Mouse (Mus musculus): ENCODE results near the gene Lrrc47. TPM values are rescaled to one million over a fixed set of nuclear protein-coding genes. Genes with fewer than 3 reads are reported as not detected.

The Lrrc47 gene
- polyA plus RNA-seq (2012; ENCODE audit: insufficient read depth, insufficient read length, missing spikeins), result 20.1 and 24.0 TPM in 2 replicates

DNA sequence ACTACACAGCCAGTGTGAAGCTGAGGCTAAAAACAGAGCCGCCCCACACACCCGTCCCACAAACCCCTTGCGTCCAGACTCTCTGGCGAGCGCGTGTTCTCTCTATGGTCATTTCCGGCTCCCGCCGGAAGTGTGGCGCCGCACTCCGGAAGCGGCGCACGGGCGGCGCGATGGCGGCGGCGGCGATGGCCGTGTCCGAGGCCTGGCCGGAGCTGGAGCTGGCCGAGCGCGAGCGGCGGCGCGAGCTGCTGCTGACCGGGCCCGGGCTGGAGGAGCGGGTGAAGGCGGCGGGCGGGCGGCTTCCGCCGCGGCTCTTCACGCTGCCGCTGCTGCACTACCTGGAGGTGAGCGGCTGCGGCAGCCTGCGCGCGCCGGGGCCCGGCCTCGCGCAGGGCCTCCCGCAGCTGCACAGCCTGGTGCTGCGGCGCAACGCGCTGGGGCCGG, at the start of gene Lrrc47:
TSS of gene Lrrc47 (plus strand) at position 86 of the 444 bp plus-strand sequence.
- H3K4me3 ChIP-seq (ENCODE audit: insufficient read depth, low read depth, low read length), result peak within 1 kb of the TSS; percentile 73
- H3K4me1 ChIP-seq (ENCODE audit: control insufficient read depth, insufficient read depth, insufficient read length, low read length), result peaks cover 11% of the 10 kb centered on the region
- no peak within 1 kb of the TSS; the same call in 1 of the 2 replicates for H3K27ac ChIP-seq (replicated peaks; ENCODE audit: low read depth, low read length)

DNA sequence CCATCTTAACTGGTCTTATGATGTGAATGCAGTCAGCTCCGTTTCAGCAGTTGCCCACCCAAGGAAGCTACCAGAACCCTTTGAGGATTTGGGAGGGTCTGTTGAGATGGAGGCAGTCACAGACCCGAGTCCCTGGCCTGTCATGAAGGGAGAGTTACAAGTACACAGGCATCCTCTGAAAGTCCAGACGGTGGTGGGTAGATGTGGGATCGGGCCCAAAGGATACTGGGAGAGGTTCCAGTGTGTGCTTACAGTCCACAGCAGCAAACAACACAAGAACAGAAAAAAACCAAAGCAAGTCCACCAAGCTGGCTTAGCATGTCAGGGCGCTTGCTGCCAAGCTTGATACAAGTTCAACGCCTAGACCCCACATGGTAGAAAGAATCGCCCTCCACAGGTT, 48.9 kb upstream of the Lrrc47 start:
- H3K27ac ChIP-seq (replicated peaks; ENCODE audit: low read depth, low read length), result no peak overlapping the region
- H3K4me3 ChIP-seq (ENCODE audit: insufficient read depth, low read depth, low read length), result no peak overlapping the region
- H3K4me1 ChIP-seq (ENCODE audit: control insufficient read depth, insufficient read depth, insufficient read length, low read length), result no peaks in the 10 kb centered on the region; the same call in 1 of the 2 replicates

DNA sequence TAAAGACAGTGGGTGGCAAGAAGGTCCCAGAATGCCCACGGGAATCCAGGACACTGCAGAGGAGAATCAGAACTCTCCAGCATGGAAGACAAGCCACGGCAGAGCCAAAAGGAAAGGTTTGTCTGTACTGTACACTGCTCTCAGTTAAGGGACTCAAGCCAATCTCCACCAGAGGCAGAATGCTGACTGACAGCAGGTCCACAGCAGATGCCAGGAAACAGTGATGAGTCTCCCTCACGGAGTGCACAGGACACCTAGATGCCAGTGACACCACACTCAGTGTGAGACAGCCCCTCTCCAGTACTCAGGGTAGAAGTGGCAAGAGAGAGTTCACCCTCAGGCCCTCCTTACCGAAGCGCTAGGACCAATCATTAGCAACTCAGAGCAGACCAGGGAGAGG, 44.9 kb upstream of the Lrrc47 start:
- Histone ChIP-seq H3K4me1 (ENCODE audit: control insufficient read depth, insufficient read depth, insufficient read length, low read length) (no peaks in the 10 kb centered on the region), H3K4me3 (ENCODE audit: insufficient read depth, low read depth, low read length) (no peak overlapping the region), H3K27ac (replicated peaks; ENCODE audit: low read depth, low read length) (no peak overlapping the region)

DNA sequence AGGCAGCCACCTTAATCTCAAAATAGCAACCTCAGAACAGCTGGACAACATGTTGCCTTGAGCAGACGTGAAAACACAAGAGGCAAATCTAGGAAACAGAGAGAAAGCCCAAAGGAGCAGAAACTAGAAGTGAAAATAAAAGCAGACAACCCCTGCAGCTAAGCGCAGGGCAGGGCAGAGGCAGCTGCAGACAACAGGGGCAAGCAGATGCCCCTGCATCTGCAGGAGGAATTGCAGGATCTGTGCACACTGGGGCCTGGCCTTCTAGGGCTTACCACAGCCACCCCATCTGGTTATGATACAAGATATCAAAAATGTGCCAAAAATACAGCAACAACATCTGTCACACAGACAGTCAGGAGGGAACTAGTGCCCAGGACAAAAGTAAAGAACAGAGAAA, 44.0 kb upstream of the Lrrc47 start:
- no peak overlapping the region for H3K27ac ChIP-seq (replicated peaks; ENCODE audit: low read depth, low read length)
- no peak overlapping the region for H3K4me3 ChIP-seq (ENCODE audit: insufficient read depth, low read depth, low read length)
- H3K4me1 ChIP-seq (ENCODE audit: control insufficient read depth, insufficient read depth, insufficient read length, low read length), result no peaks in the 10 kb centered on the region

DNA sequence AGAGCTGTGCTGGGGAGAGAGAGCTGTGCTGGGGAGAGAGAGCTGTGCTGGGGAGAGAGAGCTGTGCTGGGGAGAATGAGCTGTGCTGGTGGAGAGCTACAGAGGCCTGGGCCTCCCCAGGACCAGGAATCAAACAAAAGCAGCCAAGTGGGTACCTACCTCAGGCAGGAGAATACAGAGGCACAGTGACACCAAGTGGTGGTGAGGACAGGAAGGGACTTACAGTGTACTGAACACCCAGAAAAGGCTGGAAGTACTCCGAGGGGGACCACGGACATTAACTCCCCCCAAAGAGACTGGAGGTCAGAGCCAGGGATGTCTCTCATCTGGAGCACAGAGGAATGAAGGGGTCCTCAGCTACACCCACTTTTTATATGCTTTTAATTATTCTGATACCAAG, 43.5 kb upstream of the Lrrc47 start:
- no peaks in the 10 kb centered on the region for H3K4me1 ChIP-seq (ENCODE audit: control insufficient read depth, insufficient read depth, insufficient read length, low read length)
- no peak overlapping the region for H3K27ac ChIP-seq (replicated peaks; ENCODE audit: low read depth, low read length)
- H3K4me3 ChIP-seq (ENCODE audit: insufficient read depth, low read depth, low read length), result no peak overlapping the region

DNA sequence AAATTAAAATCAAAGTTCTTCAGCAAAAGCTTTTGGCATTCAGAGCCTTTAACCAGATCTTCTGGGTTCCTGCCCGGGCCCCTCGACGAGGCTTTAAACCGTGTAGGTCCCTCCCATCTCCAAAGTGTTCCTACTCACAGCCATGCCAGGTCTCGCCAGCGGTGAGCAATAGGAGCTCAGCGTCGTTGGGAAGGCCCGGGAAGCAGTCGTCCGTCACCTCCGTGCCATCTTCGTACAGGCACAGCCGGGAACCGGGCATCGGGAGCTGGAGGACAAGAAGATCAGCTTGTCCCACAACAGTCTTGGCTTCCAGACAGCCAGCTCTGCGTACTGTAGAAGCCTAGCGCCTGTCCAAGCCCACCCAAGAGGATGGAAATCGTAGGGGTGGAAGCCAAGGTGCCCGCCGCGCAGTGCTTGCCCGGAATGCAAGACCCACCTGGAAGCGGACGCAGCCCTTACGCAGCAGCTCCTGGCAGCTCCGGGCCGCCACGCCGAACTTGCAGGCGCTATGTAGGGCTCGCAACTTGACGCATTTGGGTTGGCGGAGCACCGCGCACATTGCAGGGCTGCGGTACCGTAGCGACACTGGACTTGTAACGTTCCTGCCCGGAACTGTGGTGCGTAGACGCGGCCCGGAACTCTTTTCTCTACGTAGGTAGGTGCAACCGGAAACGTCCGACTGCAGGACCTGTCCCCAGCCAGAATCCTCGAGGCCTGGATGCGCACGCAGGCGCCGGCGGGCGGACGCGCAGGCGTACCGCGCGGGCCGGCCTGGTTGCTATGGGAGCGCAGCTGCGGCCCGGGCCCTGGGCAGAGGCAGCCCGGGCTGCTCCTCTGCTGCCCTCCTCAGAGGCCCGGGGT, 36.9 kb upstream of the Lrrc47 start, which contains the start of the genes Dffb and Cep104:
TSS of gene Dffb (minus strand) at position 696 of the 861 bp plus-strand sequence.
TSS of gene Cep104 (plus strand) at position 764 of the 861 bp plus-strand sequence.
- Histone ChIP-seq H3K4me3 (ENCODE audit: insufficient read depth, low read depth, low read length) (peak within 1 kb of the TSS; percentile 87), H3K4me1 (ENCODE audit: control insufficient read depth, insufficient read depth, insufficient read length, low read length) (peaks cover 2% of the 10 kb centered on the region; the same call in 1 of the 2 replicates), H3K27ac (replicated peaks; ENCODE audit: low read depth, low read length) (peak within 1 kb of the TSS; percentile 50; the same call in 1 of the 2 replicates)

DNA sequence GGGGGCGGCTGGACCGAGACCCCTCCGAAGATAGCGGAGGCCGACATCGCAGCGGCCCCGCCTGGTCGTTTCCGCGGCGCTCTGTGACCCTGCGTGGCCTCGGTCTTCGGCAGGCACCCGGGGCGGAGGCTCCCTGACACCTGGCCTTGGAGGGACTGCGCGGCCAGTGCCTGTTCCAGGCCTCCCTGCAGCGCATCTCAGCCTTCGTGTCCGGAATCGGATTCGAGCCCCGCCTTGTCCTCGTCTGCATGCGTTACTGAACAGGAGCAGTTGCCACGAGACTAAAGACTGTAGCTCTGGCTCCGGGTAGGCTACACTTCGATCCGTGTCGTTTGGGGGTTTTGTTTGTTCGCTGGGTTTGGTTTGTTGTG, 36.3 kb upstream of the Lrrc47 start:
- H3K27ac ChIP-seq (replicated peaks; ENCODE audit: low read depth, low read length), result no peak overlapping the region
- H3K4me3 ChIP-seq (ENCODE audit: insufficient read depth, low read depth, low read length), result peak overlapping the region; percentile 87
- peaks cover 2% of the 10 kb centered on the region; the same call in 1 of the 2 replicates for H3K4me1 ChIP-seq (ENCODE audit: control insufficient read depth, insufficient read depth, insufficient read length, low read length)

DNA sequence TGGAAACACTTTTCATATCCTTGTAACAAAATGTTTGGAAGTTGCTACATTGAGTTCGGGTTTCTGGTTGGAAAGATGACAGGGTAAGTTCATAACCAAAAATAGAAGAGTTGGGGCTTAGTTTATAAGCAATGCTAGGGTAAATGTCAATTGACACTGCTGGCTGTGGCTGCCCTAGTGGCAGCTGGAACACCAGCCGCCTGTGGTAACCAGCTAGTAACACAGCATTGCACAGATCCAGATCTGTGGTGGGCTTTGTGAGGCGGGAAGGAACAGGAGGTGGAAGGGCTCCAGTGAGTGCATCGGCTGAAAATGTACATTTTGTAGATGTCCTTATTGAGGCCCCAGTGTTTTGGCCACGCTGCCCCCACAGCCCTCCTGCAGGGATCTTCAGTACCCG, 35.8 kb upstream of the Lrrc47 start:
- Histone ChIP-seq H3K4me1 (ENCODE audit: control insufficient read depth, insufficient read depth, insufficient read length, low read length) (peaks cover 2% of the 10 kb centered on the region; the same call in 1 of the 2 replicates), H3K4me3 (ENCODE audit: insufficient read depth, low read depth, low read length) (peak overlapping the region; percentile 87), H3K27ac (replicated peaks; ENCODE audit: low read depth, low read length) (no peak overlapping the region)

DNA sequence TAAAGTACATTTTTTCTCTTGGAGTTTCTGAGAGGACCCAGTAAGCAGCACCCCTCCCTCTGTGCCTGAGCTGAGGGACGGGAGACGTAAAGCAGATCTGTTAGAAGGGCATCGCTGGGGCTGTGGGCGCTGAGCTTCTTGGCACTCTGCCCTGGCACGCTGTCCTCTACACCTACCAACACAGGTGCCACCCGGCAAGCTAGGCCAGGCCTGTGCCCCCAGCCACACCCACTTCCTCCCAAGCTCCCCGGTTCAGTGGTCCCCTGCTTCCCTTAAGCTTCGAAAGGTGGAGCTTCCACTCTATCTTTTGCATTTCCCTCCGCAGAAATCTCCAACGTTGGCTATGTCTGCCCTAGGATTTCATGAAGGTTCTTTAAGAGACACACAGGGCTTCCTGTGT, 32.3 kb upstream of the Lrrc47 start:
- no peak overlapping the region for H3K27ac ChIP-seq (replicated peaks; ENCODE audit: low read depth, low read length)
- peaks cover 2% of the 10 kb centered on the region; the same call in 1 of the 2 replicates for H3K4me1 ChIP-seq (ENCODE audit: control insufficient read depth, insufficient read depth, insufficient read length, low read length)
- no peak overlapping the region for H3K4me3 ChIP-seq (ENCODE audit: insufficient read depth, low read depth, low read length)

DNA sequence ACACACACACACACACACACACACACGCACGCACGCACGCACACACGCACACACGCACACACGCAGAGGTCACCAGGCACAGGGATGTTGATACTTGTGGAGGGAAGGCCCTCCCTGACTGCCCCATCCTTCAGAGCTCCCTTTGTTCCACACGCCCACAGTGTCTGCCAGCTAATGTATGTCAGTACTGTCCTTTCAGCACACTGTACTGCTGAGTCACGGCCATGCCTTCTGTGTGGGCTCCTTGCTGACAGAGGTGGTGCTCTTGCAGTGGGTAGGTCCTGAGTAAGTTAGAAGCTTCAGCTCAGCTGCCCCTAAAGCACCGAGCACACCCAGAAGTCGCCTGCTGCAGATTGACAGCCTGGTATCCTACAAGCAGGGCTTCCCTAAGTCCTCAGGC, 31.1 kb upstream of the Lrrc47 start:
- Histone ChIP-seq H3K27ac (replicated peaks; ENCODE audit: low read depth, low read length) (no peak overlapping the region), H3K4me3 (ENCODE audit: insufficient read depth, low read depth, low read length) (no peak overlapping the region), H3K4me1 (ENCODE audit: control insufficient read depth, insufficient read depth, insufficient read length, low read length) (peaks cover 2% of the 10 kb centered on the region; the same call in 1 of the 2 replicates)

DNA sequence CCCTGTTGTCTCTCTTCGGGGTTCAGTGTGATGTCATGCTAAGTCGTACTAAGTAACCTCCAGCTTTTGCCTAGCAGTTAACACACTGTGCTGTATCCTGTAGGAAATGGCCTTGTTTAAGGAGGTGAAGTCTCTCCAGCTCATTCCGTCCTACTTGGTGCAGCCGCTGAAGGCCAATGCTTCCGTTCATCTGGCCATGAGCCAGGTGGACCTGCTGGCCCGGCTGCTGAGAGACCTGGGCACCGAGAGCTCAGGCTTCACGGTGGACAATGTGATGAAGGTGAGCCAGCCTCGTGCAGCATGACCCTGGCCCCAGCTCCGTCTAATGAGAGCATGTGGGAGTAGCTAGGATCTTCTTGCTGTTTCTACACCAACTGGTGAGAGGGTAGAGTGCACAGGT, 18.8 kb upstream of the Lrrc47 start:
- Histone ChIP-seq H3K4me3 (ENCODE audit: insufficient read depth, low read depth, low read length) (no peak overlapping the region), H3K27ac (replicated peaks; ENCODE audit: low read depth, low read length) (no peak overlapping the region), H3K4me1 (ENCODE audit: control insufficient read depth, insufficient read depth, insufficient read length, low read length) (no peaks in the 10 kb centered on the region)

DNA sequence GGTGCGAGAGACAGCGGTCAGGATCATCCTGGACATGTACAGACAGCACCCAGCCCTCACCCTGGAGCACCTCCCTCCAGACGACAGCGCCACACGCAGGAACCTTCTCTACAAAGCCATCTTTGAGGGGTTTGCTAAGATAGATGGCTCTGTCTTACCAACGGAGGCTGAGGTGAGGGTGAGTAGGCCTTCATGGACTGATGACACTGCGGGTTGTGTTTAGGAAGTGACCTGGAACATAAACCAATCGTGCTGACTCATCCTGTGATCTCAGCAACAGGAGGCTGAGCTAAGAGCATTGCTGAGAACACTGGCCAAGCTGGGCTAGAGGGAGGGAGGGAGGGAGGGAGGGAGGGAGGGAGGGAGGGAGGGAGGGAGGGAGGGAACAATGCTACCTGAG, 18.0 kb upstream of the Lrrc47 start:
- Histone ChIP-seq H3K4me1 (ENCODE audit: control insufficient read depth, insufficient read depth, insufficient read length, low read length) (no peaks in the 10 kb centered on the region), H3K27ac (replicated peaks; ENCODE audit: low read depth, low read length) (no peak overlapping the region), H3K4me3 (ENCODE audit: insufficient read depth, low read depth, low read length) (no peak overlapping the region)

DNA sequence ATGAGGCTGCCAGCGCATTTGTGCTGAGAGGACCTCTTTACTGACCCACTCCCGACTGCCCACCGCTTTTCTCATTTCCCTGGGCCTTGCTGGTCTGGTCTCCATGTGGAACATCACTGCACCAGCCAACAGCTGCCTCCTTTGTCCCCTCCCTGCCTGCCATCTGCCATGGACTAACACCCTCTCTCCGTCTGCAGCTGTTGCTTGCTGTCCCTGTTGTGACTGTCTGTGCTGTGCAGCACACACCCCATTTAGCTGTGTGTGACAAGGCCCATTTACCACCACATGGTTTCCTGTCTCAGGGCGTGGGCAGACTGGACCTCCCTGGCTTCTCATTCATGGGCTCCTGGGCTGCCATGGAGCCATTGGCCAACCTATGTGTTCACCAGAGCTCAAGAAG, 6.0 kb upstream of the Lrrc47 start:
- no peaks in the 10 kb centered on the region for H3K4me1 ChIP-seq (ENCODE audit: control insufficient read depth, insufficient read depth, insufficient read length, low read length)
- no peak overlapping the region for H3K4me3 ChIP-seq (ENCODE audit: insufficient read depth, low read depth, low read length)
- no peak overlapping the region for H3K27ac ChIP-seq (replicated peaks; ENCODE audit: low read depth, low read length)

DNA sequence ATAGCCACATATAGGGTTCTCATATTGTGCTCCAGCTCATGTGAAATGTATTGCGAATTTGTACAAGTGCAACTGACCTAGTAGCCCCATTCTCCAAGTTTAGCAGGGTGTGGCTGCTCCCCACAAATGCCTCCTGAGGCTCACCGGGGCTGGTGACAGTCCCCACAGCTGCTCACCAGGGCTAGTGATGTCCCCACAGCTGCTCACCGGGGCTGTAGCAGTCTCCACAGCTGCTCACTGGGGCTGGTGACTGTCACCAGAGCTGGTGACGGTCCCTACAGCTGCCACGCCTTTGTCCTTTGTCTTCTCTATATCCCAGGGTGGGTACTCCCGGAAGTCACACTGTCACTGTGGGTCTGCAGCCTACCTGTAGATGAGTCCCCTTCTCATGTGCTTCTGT, 5.3 kb upstream of the Lrrc47 start:
- Histone ChIP-seq H3K27ac (replicated peaks; ENCODE audit: low read depth, low read length) (no peak overlapping the region), H3K4me3 (ENCODE audit: insufficient read depth, low read depth, low read length) (no peak overlapping the region), H3K4me1 (ENCODE audit: control insufficient read depth, insufficient read depth, insufficient read length, low read length) (no peaks in the 10 kb centered on the region)

DNA sequence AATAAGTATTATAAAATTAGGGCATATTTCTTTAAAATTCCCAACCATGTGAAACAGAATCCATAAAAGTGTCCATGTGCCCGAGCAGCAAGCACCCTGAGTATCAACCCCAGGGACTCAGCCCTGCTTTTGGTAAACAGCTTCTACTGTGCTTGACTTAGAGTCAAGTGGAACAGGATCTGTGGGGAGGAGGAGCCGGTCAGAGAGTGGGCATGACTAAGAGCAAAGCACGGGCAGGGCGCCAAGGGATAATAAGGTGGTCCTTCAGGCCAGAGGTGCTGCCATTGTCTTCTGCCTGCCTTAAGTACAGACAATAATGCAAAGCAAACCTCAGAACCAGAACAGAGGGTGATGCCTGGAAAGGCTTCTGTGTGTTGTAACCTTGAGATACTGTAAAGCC, 3.8 kb upstream of the Lrrc47 start:
- Histone ChIP-seq H3K4me3 (ENCODE audit: insufficient read depth, low read depth, low read length) (no peak overlapping the region), H3K27ac (replicated peaks; ENCODE audit: low read depth, low read length) (no peak overlapping the region), H3K4me1 (ENCODE audit: control insufficient read depth, insufficient read depth, insufficient read length, low read length) (peaks cover 4% of the 10 kb centered on the region)
